Mouse (Mus musculus) lung, embryonic 14.5 days (tissue): ENCODE results near the gene Ephb2. TPM values are rescaled to one million over a fixed set of nuclear protein-coding genes. Genes with fewer than 3 reads are reported as not detected.

Experiments used
- ATAC-seq: fragments of 200-750 bp; cut with Nextera tagmentation; 2 replicates; pipeline ENCODE4 v1.8.0; 2017; ENCODE audit warnings: mild to moderate bottlenecking, moderate TSS enrichment, moderate library complexity; ENCODE audit not compliant: insufficient read depth
- DNase-seq: peaks from one replicate; pipeline ENCODE4 v3.0.0-alpha.2; 2015
- H3K27ac ChIP-seq: fragments of 300-500 bp; sonication (generic); 2 replicates; pipeline ENCODE4 v1.5.1; 2014; ENCODE audit warnings: low read depth, mild to moderate bottlenecking, moderate library complexity
- H3K27me3 ChIP-seq: fragments of 300-500 bp; sonication (generic); 2 replicates; pipeline ENCODE4 v1.6.1; 2014; ENCODE audit warnings: low read length, control low read depth; ENCODE audit not compliant: insufficient read depth
- H3K36me3 ChIP-seq: fragments of 300-500 bp; sonication (generic); 2 replicates; pipeline ENCODE4 v1.6.1; 2014; ENCODE audit warnings: control low read depth; ENCODE audit not compliant: insufficient read depth
- H3K4me1 ChIP-seq: fragments of 300-500 bp; sonication (generic); 2 replicates; pipeline ENCODE4 v1.6.1; 2014; ENCODE audit warnings: antibody characterized with exemption, control low read depth; ENCODE audit not compliant: insufficient read depth
- H3K4me2 ChIP-seq: fragments of 300-500 bp; sonication (generic); 2 replicates; pipeline ENCODE4 v1.6.1; 2014; ENCODE audit warnings: mild to moderate bottlenecking
- H3K4me3 ChIP-seq: fragments of 300-500 bp; sonication (generic); 2 replicates; pipeline ENCODE4 v1.5.1; 2014; ENCODE audit warnings: low read depth, low read length
- H3K9ac ChIP-seq: fragments of 300-500 bp; sonication (generic); 2 replicates; pipeline ENCODE4 v1.6.1; 2014
- H3K9me3 ChIP-seq: fragments of 300-500 bp; sonication (generic); 2 replicates; pipeline ENCODE4 v1.6.1; 2016; ENCODE audit warnings: low read depth, low read length, control low read depth
- CTCF ChIP-seq: IDR thresholded peaks from 2 replicates; pipeline ENCODE4 v1.5.1; 2016; ENCODE audit warnings: antibody characterized with exemption, low read depth
- WGBS: fragments of 180-500 bp; shearing (Covaris S2); extraction: QIAGEN DNeasy Blood & Tissue Kit; methylation state at CpG from one replicate; pipeline ENCODE4 v1.1.7; 2014; 5-methylcytosine and 5-hydroxymethylcytosine counted together
- polyA plus RNA-seq: library from polyadenylated mRNA; unstranded; fragments of >200 nt; fragmentation: Nextera tagmentation; extraction: Ambion mirVana; gene quantifications from 2 replicates; pipeline ENCODE4 v1.2.1, GENCODE M21; 2014

Ephb2 gene
- 7.9 and 8.5 TPM in 2 replicates for polyA plus RNA-seq

GRCm38 (mm10) chr4:136835621-136836386, at the start of gene Ephb2:
Gene Ephb2 (minus strand): TSS chr4:136835988.
- under 1% methylated on average over 80 of the region's 88 CpGs for WGBS
- Histone ChIP-seq H3K4me2 (peak within 1 kb of the TSS; percentile 97), H3K27ac (peak within 1 kb of the TSS; percentile 86), H3K9ac (peak within 1 kb of the TSS; percentile 69), H3K36me3 (no peaks in the 10 kb centered on the region), H3K4me3 (peak within 1 kb of the TSS; percentile 76), H3K9me3 (no peaks in the 10 kb centered on the region), H3K4me1 (peaks cover 32% of the 10 kb centered on the region), H3K27me3 (peaks cover 36% of the 10 kb centered on the region)
- no peak for TF ChIP-seq CTCF
- ATAC-seq (peak; percentile 70), DNase-seq (peak; percentile 88)

- TF ChIP-seq CTCF: peak; percentile 52
- Histone ChIP-seq H3K27ac (no peak overlapping the region), H3K4me2 (no peak overlapping the region), H3K9me3 (no peaks in the 10 kb centered on the region), H3K36me3 (no peaks in the 10 kb centered on the region), H3K4me3 (no peak overlapping the region), H3K4me1 (no peaks in the 10 kb centered on the region), H3K9ac (no peak overlapping the region), H3K27me3 (peaks cover 1% of the 10 kb centered on the region)
- ATAC-seq (no peak), DNase-seq (peak; percentile 68)
- 22% methylated on average over 5 of the region's 5 CpGs for WGBS
These were observed 42.8 kb upstream of the Ephb2 start for GRCm38 (mm10) chr4:136878601-136879000.

GRCm38 (mm10) chr4:136878171-136878570, 42.4 kb upstream of the Ephb2 start:
- WGBS: 32% methylated on average over 8 of the region's 8 CpGs
- DNase-seq (no peak), ATAC-seq (0 out of 2 replicates have a peak, but pooled peaks have one; percentile 24)
- Histone ChIP-seq H3K9ac (no peak overlapping the region), H3K4me3 (no peak overlapping the region), H3K27ac (no peak overlapping the region), H3K9me3 (no peaks in the 10 kb centered on the region), H3K36me3 (no peaks in the 10 kb centered on the region), H3K4me2 (no peak overlapping the region), H3K27me3 (no peaks in the 10 kb centered on the region; the same call in 1 of the 2 replicates), H3K4me1 (no peaks in the 10 kb centered on the region)
- no peak for TF ChIP-seq CTCF

GRCm38 (mm10) chr4:136876971-136877370, 41.2 kb upstream of the Ephb2 start:
- peak; percentile 78 for TF ChIP-seq CTCF
- no peak; the same call in 1 of the 2 replicates for ATAC-seq
- peak; percentile 70 for DNase-seq
- WGBS: 13% methylated on average over 7 of the region's 7 CpGs
- Histone ChIP-seq H3K9me3 (no peaks in the 10 kb centered on the region), H3K9ac (no peak overlapping the region), H3K4me3 (no peak overlapping the region), H3K4me2 (no peak overlapping the region), H3K27ac (no peak overlapping the region), H3K27me3 (no peaks in the 10 kb centered on the region; the same call in 1 of the 2 replicates), H3K4me1 (no peaks in the 10 kb centered on the region), H3K36me3 (no peaks in the 10 kb centered on the region)

GRCm38 (mm10) chr4:136875012-136875411, 39.2 kb upstream of the Ephb2 start:
- Histone ChIP-seq H3K4me3 (no peak overlapping the region), H3K27ac (no peak overlapping the region), H3K4me1 (no peaks in the 10 kb centered on the region), H3K36me3 (no peaks in the 10 kb centered on the region), H3K4me2 (no peak overlapping the region), H3K9ac (no peak overlapping the region), H3K27me3 (no peaks in the 10 kb centered on the region; the same call in 1 of the 2 replicates), H3K9me3 (no peaks in the 10 kb centered on the region)
- WGBS: 88% methylated on average over 14 of the region's 14 CpGs
- TF ChIP-seq CTCF: no peak
- DNase-seq (no peak), ATAC-seq (no peak)

- 66% methylated on average over 6 of the region's 6 CpGs for WGBS
- Histone ChIP-seq H3K36me3 (no peaks in the 10 kb centered on the region), H3K9me3 (no peaks in the 10 kb centered on the region), H3K27ac (no peak overlapping the region), H3K4me3 (no peak overlapping the region), H3K4me2 (no peak overlapping the region), H3K27me3 (no peaks in the 10 kb centered on the region; the same call in 1 of the 2 replicates), H3K9ac (no peak overlapping the region), H3K4me1 (no peaks in the 10 kb centered on the region)
- DNase-seq (peak; percentile 17), ATAC-seq (no peak)
- TF ChIP-seq CTCF: no peak
These were observed 32.6 kb upstream of the Ephb2 start for GRCm38 (mm10) chr4:136868371-136868770.

- H3K4me3 ChIP-seq: no peak overlapping the region
- no peak overlapping the region for H3K4me2 ChIP-seq
- H3K4me1 ChIP-seq: no peaks in the 10 kb centered on the region
- 13% methylated on average over 11 of the region's 12 CpGs for WGBS
- ATAC-seq: no peak
- H3K9ac ChIP-seq: no peak overlapping the region
- no peak for TF ChIP-seq CTCF
- no peaks in the 10 kb centered on the region for H3K9me3 ChIP-seq
- no peaks in the 10 kb centered on the region; the same call in 1 of the 2 replicates for H3K27me3 ChIP-seq
- peak; percentile 69 for DNase-seq
- no peaks in the 10 kb centered on the region for H3K36me3 ChIP-seq
- H3K27ac ChIP-seq: no peak overlapping the region
These were observed 32.0 kb upstream of the Ephb2 start for GRCm38 (mm10) chr4:136867690-136868345.
